Mouse (Mus musculus) heart, postnatal 36 days (tissue): ENCODE results near the gene Rara. TPM values are rescaled to one million over a fixed set of nuclear protein-coding genes. Genes with fewer than 3 reads are reported as not detected.
"Not testable (repeated sequence)": the region's sequence is repeated elsewhere in the genome, so short reads cannot be mapped to it uniquely, and the experiment has no call there.

Experiments used
- DNase-seq, 2 experiments: peaks; one replicate each; pipeline ENCODE4 v3.0.0; 2021 to 2022
- intact Hi-C: fragments of 180-260 bp; cut with DNase I; formaldehyde crosslinking; loops from one replicate; pipeline ENCODE4 v1.15.1; 2025
- total RNA-seq, 2 experiments: library from RNA; stranded (reverse); gene quantifications; 2 replicates each; pipeline ENCODE4 v1.2.3; 2021

Rara gene
- 10 to 100 TPM; 10.5 to 13.6 TPM for total RNA-seq

- intact Hi-C loops = no loop called here
- no peak for DNase-seq
Observed at GRCm38 (mm10) chr11:98927438-98928076, at the start of gene Rara. Gene Rara, plus strand, starts transcription at chr11:98927818.

- intact Hi-C loops = no loop called here
- no peak for DNase-seq
Observed at GRCm38 (mm10) chr11:98887703-98888102, 39.9 kb upstream of the Rara start.

DNA sequence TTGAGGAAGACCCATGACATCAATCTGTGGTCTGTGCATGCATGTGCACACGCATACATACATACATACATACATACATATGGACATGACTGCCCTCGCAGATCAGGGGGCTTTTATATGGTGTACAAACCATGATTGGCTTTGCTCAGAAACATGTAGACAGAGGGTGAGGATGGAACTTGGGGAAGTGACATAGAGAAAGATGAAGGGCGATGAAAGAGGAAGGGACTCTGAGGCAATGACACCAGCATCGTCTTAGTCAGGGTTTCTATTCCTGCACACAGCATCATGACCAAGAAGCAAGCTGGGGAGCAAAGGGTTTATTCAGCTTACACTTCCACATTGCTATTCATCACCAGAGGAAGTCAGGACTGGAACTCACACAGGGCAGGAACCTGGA, 38.5 kb upstream of the Rara start:
- no peak for DNase-seq
- intact Hi-C loops = no loop called here

- DNase-seq = no peak
- intact Hi-C loops = no loop called here
Observed at GRCm38 (mm10) chr11:98889977-98890376, 37.6 kb upstream of the Rara start.

DNA sequence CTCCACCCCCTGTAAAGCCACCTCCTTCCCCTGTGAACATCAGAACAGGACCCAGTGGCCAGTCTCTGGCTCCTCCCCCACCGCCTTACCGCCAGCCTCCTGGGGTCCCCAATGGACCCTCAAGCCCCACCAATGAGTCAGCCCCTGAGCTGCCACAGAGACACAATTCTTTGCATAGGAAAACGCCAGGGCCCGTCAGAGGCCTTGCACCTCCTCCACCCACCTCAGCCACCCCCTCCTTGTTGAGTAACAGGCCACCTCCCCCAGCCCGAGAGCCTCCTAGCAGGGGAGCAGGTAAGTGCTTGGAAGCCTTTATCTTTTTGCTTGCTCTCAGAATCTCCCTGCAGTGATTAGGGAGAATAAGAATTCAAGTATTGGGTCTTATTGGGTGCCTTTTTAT, 35.2 kb upstream of the Rara start:
- no peak for DNase-seq
- intact Hi-C loops = no loop called here

GRCm38 (mm10) chr11:98900529-98901125, 27.0 kb upstream of the Rara start:
- no peak for DNase-seq
- intact Hi-C loops = no loop called here

DNA sequence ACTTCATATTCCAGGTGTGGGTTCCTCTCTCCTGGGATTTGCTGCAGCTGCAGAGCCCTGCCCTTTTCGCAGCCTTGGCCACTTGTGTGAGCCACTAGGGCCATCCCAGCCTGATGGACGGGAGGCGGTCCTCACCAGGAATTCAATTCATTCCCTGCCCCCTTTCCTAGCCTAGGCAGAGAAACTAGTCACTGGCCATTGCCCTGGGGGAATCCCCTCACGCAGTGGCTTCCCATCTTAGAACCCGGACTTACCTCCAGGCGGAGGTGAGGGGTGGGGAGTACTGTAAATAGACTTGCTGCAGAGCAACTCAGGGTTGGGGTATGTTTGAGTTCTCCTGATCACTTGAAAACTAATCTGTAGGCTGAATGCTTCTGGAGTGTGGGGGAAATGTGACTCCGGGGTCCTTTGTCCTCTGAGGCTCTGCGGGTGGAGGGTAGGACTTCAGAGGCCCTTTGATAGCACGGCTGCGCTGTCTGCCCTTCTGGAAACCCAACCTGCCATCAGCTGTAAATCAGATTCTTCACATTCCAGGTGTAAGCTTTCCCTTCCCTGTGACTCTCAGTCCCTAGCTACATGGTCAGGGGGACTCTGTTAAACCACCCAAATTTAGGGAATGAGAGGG, 24.9 kb upstream of the Rara start:
- DNase-seq = no peak
- intact Hi-C loops = no loop called here

DNA sequence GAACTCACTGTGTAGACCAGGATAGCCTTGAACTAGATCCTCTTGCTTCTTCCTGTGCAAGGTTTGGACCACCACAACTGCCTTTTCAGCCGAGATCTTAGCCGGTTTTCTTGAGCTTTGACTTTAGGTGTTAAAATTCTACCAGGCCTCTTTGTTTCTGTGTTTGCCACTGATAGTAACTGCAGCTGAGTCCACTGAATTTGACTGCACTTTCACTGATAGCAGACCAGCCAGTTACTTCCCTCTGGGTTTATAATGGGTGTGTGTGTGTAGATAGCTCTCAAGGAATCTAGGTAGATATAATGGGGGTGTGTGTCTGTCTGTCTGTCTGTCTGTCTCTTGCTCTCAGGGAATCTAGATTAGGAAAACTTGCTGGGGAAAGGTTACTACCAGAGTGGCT, 23.0 kb upstream of the Rara start:
- DNase-seq = no peak
- intact Hi-C loops = no loop called here

GRCm38 (mm10) chr11:98905033-98905432, 22.6 kb upstream of the Rara start:
- DNase-seq = no peak
- intact Hi-C loops = loop anchor here (1.0 kb wide), 1 partner anchor 41 kb away; no protein-coding TSS in a partner anchor

DNA sequence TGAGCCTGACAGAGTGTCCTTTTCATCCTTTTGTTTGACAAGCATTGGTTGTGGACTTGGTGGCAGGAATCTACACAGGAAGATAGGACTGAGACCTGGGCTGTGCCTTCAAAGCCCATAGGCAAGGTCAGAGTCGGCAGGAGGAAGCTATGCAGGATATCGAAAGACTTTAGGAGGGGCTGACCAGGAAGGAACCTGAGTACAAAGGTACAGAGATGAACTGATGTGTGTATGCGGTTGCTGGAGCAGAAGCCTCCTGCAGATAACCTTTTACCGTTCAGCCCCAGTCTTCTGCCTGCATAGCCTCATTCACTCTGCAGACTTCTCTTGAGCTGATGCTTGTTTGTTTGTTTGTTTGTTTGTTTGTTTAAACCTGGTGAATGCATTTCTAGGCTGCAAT, 22.0 kb upstream of the Rara start:
- DNase-seq = no peak
- intact Hi-C loops = loop anchor here (1.0 kb wide), 1 partner anchor 41 kb away; no protein-coding TSS in a partner anchor

GRCm38 (mm10) chr11:98907063-98907436, 20.6 kb upstream of the Rara start:
- no peak for DNase-seq
- intact Hi-C loops = loop anchor here (2.0 kb wide), 1 partner anchor 116 kb away; no protein-coding TSS in a partner anchor

GRCm38 (mm10) chr11:98907437-98908173, 20.0 kb upstream of the Rara start, which contains the start of gene Cdc6:
Gene Cdc6, plus strand, starts transcription at chr11:98907801.
- intact Hi-C loops = loop anchor here (2.0 kb wide), 2 partner anchors 117 to 207 kb away; partner anchors contain the start of gene Csf3

DNA sequence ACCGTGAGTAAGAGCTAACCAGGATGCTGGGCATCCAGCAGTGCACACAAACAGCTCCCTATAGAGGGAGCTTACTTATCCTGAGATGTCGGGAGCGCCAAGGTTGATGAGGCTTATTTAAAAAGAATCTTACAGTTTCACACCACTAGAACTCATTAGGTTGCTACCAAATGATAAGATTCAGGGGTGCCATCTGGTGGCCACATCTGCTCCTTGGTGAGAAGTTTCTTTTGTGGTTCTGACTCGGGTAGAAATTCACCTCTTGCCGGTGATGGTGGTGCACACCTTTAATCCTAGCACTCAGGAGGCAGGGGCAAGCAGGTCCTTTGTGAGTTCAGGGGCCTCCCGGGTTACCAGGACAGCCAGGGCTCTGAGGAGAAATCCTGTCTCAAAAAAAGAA, 18.0 kb upstream of the Rara start:
- DNase-seq = peak; percentile 59 to 74
- intact Hi-C loops = loop anchor here (1.0 to 2.0 kb wide), 2 partner anchors 50 to 209 kb away; partner anchors contain the start of gene Csf3

More at GRCm38 (mm10) chr11:98907437-98908173, 20.0 kb upstream of the Rara start, which contains the start of gene Cdc6:
- DNase-seq = peak; percentile 89 to 92

GRCm38 (mm10) chr11:98910415-98910814, 17.2 kb upstream of the Rara start:
- intact Hi-C loops = no loop called here
- DNase-seq = no peak

DNA sequence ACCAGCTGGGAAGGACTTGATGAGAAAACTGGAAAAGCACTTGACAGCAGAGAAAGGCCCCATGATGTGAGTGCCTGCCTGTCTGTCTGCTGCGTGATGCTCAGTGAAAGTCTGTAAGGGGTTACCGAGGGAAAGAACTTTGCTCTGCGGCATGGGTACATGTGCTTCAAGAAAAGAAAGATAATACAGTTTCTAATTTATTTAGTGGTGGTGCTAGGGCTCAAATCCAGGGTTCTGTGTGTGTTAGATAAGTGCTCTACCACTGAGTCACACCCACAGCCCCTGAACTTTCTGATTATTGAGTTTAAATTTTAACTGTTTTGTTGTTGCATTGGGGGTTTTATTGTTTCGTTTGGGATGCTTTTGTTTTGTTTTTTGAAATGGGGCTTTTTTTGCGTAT, 16.1 kb upstream of the Rara start:
- no peak for DNase-seq
- intact Hi-C loops = no loop called here

DNA sequence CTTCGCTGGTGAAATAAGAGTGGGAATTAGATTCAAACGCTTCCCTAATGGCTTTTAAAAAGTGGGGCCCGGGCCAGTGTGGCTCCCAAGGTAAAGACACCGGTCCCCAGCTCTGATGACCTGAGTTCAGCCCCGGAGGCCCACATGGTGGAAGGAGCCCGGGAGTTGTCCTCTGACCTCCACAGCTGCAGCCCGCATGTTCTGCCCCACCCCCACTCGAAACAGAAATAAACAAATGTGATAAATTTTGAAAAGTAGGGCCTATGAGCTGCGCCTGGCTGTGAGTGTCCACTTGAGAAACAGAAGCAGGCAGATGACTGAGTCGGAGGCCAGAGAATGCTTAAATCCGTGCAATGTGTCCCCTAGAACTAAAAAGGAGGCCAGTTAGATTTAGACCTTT, 13.4 kb upstream of the Rara start:
- DNase-seq = no peak
- intact Hi-C loops = no loop called here

GRCm38 (mm10) chr11:98916376-98916775, 11.2 kb upstream of the Rara start:
- intact Hi-C loops = loop anchor here (5.0 kb wide), 2 partner anchors 106 to 211 kb away; partner anchors contain the start of gene Top2a

GRCm38 (mm10) chr11:98917428-98918005, 10.1 kb upstream of the Rara start:
- no peak for DNase-seq
- intact Hi-C loops = loop anchor here (5.0 kb wide), 2 partner anchors 105 to 210 kb away; partner anchors contain the start of gene Top2a

More at GRCm38 (mm10) chr11:98916376-98916775, 11.2 kb upstream of the Rara start:
- DNase-seq = not testable (repeated sequence)

DNA sequence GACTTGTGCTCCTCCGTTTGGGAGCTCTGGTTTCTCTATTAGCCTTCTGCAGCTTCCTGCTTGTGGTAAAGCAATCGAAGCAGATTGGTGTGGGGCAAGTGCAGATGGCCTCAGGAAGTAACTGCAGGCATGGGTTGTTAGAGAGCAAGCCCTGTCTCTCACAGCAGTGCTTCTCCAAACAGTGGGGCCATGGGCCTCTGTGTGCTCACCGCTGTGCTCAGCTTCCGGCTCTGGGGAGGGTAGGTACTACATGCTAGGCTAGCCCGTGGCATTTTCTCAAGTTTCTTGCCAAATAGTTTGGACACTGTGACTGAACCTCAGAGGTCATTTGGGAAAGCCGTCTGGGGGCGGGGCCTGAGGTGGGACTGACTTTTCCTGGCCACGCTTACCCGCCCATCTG, 9.4 kb upstream of the Rara start:
- intact Hi-C loops = loop anchor here (5.0 kb wide), 2 partner anchors 104 to 209 kb away; partner anchors contain the start of gene Top2a
- peak in 1 of 2 experiments; percentile 56 for DNase-seq

GRCm38 (mm10) chr11:98919009-98919408, 8.6 kb upstream of the Rara start:
- intact Hi-C loops = loop anchor here (5.0 kb wide), 2 partner anchors 103 to 208 kb away; partner anchors contain the start of gene Top2a
- no peak for DNase-seq
